Mouse (Mus musculus) ovary, postnatal 14 days (tissue): ENCODE results near the gene Ckap2l.

Experiments used
- DNase-seq: peaks from one replicate; pipeline ENCODE4 v3.0.0; 2022; ENCODE audit warnings: low spot score

Ckap2l gene

DNA sequence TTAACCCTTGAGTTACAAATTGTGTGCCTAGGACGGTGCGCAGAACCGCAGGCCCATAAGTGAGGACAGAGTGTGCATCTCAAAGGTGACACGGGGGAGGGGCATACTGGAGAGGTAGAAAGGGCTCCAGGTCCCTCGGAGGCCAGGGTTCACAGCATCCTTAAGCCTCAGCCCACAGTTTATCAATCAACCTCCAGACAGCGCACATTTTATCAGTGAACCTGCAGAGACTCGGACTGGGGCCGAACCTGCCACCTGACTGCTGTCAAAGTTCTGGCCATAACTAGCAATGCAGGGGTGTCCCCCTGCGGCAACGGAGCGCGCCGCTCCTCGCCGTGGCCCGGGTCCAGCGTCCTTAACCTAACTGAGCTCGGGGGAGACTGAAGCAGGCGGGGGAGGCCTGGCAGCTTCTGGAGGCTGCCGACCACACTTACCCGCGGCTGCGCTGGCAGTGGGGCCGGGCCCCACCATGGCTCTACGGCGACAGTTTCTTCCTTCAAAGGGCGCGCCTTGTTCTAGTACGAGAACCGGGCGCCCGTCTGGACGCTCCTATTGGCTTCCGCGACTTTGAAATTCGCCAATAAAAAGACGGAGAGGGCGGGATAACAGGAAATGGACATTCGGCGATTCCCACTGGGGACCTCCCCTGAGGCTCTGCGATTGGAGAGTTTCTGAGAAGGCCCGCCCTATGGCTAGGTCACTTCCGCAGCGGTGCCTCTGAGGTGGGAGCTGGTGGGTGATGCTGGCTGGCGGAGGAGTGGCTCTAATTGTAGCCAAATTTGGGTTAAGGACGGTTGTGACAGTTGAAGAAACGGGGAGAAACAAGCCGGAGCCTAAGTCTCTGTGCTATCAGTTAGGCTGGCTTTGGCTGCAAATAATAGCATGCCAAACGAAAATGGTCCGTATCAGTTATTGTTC, at the start of gene Ckap2l:
Gene Ckap2l (minus strand): TSS at position 542 of the 918 bp plus-strand sequence.
- peak; percentile 93 for DNase-seq

DNA sequence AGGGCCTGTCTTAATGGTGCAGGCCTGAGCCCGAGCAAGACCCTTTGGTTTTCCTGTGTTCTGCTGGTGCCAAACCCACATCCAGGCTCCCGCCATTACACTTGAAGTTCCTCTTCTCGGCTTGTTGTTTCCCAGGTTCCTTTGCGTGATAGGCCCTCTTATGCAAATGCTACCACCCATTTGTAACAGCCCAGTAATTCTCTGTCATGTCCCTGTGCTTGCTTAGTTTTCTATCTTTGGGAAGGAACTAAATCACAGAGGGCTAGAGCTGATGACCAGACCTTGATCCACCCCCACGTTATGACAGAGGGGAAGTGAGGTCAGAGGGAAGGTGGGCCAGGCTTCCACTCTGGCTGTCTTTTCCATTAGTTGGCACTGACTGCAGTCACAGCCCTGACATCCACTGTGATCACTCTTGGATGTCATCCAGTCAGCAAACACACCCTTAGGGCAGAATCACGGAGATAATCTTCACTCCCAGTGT, 41.2 kb upstream of the Ckap2l start:
- no peak for DNase-seq

DNA sequence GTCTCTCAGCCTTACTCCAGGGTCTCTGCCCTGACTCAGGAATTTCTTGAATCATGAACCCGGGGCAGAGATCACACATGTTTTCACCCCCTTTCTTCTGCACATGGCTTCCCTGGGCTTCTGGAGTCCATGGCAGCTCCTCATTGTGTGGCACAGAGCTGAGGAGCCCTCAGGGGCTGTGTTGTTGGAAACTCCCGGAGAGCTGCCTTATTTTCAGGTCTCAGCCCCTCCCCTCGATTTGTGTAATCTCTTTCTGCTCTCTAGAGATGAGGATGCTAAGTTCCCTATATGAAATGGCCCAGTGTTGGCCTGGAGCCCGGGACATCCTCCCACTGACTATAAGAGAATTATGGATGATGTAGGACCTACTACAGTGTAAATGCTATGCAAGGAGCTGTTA, 36.5 kb upstream of the Ckap2l start:
- DNase-seq, result no peak

DNA sequence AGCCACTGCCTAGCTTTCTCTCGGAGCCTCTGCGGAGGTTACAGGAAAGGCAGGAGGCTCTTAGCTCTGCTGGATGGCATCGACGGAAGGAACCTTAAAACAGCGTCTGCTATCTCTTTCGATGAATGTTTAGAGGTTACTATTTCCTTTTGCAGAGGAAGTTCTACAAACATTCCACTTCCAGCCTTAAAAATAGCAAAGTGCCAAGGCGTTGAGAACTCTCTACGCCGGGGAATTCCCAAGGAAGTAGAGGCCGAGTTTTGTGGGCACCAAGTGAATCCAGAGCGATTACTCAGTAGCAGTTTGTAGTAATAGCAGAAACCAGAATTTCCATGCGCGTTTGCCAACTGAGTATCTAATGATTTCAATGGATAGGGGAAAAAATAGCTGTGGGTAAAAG, 33.5 kb upstream of the Ckap2l start:
- no peak for DNase-seq

DNA sequence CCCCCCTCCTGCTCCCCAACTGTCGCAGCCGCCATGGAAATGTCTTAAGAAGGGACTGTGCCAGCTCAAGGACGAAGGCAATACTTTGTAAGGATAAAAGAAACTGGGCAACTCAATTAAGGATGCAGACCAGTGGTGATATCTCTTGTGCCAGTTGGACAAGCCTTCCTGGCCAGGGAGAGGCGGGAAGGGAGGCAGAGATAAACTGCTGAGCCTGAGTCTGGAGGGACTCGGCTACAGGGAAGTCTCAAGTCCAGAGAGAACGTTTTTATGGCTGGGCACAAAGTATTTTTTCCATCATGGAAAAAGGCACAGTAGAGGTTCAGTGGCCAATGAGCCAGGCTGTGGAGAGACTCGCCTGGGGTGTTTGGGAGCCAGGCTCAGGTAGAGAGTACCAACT, 33.0 kb upstream of the Ckap2l start:
- no peak for DNase-seq

DNA sequence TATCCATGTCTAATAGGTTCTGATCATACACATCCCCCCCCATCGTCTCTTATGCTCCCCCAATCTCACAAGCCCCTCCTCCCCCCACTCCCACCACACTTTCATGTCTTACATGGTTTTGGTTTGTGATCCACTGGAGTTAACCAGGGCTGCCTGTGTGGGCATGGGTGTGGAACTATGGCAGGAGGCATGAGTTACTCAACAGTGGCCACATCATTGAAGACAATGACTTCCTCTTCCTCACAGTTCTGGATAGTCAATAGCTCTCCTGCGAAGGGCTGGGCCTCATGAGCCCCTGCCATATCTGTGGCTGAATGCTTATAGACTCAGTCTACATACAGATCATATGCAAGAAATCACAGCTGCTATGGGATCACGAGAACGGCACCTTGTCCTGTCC, 31.2 kb upstream of the Ckap2l start:
- no peak for DNase-seq

DNA sequence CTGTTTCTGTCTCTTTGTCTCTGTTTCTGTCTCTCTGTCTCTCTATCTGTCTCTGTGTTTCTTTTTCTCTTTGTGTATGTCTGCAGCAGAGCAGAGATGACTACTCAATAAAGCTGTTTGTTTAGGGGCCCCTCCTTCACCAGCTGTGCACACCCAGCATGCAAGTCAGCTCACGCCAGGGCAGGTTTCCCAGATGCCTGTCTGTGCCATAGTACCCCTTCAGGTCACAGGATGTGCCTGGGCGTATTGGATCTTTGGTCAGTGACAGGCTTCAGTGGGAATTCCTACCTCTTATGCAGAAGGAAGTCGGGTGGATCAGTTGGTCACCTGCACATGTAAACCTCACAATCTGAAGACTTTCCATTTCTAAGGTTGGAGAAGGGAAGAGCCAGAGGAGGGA, 27.2 kb upstream of the Ckap2l start:
- no peak for DNase-seq

DNA sequence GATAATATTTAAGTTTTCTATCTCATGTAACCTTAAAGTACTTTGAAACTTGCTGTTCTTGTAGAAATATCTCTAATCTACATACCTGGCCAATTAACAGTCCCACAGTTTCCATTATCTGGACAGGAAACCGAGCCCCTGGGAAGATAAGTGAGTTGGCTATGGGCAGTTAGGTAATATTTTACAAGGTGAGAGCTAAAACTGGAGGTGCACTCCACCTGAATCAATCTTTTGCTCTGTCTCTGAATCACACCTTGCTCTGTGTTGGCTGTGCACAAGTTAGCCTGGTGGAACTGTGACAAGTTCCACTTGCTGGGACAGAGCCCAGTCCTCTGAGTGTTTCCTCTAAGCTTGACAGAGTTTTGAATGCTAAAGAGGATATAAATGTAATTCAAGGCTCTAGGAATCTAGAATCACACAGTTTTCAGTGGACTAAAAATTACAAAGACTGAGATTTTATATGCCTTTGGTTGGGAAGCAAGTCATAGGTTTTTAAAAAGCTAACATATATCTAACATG, 25.2 kb upstream of the Ckap2l start:
- DNase-seq, result no peak

DNA sequence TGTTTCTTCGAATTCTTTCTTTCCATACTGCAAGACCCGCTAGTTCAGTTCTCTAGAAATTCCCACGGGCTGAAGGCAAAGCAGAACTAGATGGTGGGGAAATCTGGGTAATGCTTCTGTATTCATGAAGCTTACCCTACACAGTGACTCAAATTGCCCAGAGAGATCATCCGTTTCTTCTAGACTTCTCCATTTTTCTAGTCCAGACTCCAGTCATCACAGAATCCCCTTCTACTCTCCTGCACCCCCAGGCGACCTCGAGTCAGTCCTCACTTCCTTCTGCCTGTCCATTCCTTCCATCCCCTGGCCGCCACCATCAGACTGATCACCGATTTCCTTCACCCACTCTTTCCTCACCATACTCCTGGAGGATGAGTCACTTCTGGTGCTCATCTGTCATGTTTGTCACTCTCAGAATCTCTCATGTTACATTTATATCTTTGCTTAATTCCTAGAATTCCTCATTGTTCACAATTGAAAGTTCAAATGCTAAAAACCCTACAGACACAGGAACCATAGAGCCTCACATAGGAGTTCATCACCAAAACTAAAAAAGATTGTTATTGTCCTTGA, 23.1 kb upstream of the Ckap2l start:
- DNase-seq, result no peak

DNA sequence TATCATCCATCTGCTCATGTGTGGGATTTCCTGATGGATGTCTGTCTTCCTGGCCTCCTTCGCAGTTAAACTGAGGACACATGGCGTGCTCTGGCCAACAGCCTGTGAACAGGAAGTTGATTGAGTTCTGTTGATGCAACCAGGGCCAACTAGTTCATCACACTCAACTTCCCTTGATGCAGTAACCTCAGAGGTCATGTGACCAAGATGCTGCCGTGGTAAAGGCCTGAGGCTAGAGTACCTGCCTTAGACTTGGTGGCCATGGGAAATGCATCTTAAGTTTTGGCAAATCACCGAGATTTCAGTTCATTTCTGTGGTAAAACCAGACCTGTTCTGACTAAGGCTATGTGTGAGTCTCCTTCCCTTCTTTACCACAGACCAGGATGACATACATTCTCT, 18.8 kb upstream of the Ckap2l start:
- DNase-seq, result no peak

DNA sequence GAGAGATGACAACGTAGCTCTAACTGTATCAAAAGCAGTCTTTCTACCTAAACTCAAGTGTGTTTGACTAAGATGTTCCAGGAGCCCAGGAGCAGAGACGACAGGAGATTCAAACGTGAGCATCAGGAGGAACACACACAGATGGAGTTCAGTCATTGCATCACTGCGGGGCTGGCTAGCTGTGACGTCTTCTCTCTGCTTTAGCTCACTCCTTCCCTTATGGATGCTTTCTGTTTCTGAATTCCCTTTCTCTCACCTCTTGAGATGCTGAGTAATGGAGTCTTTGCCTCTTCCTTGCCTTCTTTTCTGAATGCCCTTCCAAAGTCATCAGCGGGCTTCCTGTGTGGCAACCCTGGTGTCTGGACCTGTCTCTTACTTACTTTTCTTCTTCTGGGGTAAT, 17.9 kb upstream of the Ckap2l start:
- no peak for DNase-seq

DNA sequence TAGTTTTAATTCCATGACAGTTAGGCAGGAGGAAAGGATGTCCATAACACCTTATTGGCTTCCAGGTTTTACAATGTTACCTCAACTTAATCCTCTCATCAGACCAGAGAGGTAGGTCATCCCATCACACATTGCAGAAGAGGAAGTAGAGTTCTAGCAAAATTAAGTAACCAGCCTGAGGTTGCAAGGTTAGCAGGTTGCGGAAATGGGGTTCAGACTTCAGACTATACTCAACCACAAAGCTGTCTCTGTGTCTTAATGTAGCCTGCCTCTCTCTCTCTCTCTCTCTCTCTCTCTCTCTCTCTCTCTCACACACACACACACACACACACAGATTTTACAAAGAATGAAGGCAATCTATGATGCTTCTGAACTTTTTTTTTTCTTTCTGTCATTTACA, 16.9 kb upstream of the Ckap2l start:
- no peak for DNase-seq

DNA sequence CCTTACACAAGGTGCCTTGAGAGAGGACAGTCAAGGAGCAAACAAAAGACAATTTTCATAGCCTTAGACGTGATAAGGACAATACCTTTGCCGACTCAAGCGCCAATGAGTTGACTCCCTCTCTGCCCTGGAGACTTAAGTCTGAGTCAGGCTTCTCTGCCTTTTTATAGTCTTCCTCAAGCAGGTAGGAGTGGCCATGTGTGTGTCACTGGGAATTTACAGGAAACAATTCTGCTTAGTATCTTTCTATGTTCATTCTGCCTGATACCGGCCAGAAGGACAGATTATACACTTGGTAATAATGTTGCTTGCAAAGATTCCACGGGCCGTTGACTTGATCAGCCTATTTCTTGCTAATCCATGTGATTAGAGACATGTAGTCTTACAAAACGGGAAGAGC, 12.8 kb upstream of the Ckap2l start, which contains the start of gene Il1a:
Gene Il1a (minus strand): TSS at position 137 of the 400 bp plus-strand sequence.
- no peak for DNase-seq

DNA sequence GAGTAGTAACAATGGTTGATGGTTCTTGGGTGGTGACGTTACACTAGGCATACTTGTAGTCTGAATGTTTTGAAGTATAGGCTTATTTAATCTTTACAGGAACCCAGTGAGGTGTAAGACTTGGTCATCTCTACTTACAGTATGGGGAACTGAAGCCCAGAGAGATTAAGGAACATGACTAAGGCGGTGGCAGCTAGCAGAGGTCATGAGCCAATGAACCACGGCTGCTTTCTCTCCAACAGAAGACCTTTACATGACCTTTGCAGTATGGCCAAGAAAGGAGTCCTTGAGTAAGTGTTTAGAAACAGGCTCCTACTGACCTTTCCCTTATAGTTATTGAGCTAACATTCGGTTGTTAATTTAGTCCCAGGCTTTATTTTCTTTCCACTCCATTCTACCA, 9.0 kb upstream of the Ckap2l start:
- DNase-seq, result no peak

DNA sequence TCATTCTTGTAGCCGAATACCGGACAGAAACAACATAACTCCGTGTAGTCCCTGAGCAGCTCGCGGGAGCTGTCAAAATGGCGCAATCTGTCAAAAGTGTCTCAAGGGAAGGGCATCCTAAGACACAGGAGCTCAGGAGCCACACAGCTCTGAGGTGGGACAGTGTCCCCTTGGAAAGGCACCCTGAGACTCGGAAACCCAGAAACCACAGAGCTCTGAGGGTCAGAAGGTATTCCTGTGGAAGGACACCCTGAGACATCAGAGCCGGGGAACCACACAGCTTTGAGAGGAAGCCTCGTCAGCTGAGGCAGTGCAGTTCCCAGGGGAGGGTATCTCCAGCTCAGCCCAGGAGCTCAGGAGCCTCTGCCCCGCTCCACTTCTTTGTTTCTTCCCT, 574 bp upstream of the Ckap2l start:
- DNase-seq, result no peak

DNA sequence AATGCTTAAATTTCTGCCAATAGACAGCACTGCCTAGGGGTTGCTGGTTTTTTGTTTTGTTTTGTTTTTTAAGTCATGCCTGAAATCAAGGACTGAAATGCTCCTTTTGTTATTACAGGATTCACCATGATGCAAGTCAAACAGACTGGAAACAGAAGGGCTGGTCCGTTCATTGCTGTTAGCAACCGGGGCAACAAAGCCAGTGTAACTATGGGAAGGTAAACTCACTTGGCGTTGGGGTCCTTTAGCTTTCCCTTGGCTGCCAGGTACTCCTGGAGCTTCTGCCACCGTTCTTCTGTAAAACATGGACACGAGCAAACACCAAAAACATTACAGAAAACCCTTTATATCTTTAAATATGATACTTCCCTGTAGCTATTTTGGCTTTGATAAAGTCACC, 926 bp downstream of the Ckap2l start:
- DNase-seq, result no peak

DNA sequence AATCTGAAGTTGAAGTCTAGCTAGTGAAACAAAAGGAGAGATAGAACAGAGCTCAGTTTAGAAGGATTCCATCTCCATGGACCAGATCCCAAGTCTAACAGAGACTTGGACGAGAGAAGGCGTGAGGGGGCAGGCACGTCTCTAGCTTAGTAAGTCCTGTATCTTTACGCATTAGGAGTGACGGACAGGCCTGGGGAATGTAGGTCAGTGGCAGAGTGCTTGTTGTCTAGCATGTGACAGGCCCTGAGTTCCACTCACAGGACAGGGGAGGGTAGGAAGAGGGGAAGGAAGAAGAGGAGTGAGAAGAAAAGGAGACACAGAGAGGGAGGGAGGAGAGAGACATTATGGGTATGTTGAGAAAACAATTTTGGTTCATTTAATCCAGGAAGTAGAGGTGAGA, 1.9 kb downstream of the Ckap2l start:
- no peak for DNase-seq

DNA sequence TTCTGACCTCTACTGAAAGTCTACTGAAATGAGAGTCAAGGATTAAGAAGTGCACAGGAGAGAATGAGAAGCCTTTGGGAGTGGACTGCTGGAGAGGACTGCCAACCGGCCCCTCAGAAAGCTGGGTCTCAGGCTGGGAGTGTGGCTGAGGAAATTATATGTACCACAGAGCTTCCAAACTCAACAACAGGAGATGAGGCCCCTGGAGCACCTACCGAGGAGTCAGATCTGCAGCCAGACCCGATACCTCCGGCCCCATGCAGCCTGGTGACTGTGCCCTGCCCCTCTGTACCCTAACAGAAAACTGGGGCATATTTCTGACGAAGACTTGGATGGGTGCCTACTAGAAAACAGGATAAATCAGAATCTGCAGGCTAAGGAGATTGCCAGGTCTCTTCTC, 23.2 kb downstream of the Ckap2l start:
- no peak for DNase-seq

DNA sequence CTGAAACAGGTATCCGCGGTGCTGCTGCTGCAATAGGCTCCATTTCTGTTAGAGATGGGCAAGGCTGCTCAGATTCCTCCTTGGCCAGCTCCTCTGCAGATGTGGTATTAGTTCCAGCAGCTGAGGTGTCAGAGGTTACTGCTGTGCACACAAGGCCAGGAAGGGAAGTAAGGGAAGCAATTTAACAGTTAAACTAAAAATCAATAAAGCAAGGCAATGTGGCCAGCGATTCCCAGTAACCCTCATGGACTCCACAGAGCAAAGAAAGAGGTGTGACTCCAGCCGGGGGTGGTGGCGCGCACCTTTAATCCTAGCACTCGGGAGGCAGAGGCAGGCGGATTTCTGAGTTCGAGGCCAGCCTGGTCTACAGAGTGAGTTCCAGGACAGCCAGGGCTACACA, 26.4 kb downstream of the Ckap2l start:
- no peak for DNase-seq

DNA sequence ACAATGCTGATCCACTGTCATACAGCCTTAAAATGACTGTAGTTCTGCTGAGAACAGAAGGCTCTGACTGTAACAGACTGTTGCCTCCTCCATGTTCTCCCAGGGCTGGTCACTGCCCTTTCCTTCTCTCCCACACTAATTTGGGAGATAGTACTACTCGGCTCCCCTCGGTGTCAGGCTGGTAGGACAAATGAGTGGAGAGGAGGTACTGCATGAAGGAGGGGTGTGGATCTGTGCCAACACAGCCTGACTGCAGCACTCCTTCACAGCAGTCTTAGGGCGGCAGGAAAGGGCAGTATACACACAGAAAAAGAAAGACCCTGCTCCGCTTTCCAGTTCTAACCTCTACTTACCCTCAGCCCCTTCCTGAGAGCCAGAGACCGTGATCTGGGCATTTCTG, 27.0 kb downstream of the Ckap2l start:
- DNase-seq, result no peak

DNA sequence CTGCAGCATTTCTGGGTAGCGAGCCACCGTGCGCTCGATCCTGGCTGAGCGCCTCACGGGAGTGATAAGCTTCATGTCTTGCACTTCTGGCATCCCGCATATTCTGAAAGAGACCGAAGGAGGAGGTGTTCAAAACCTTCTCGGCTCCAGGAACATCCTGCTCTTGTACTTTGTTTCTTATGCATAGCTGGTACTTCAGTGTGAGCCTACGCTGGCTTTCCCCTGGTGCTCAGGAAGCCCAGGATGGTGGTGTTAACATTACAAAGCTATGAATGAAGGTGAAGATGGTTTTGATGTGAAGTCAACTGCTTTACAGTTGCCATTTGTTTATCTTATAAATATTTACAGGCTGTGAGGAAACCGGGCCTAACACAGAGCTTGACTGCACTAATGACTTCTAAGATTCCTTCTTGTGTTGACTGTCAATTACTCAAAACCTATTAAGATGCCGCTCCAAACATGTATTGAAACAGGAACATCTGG, 27.8 kb downstream of the Ckap2l start:
- DNase-seq, result no peak

DNA sequence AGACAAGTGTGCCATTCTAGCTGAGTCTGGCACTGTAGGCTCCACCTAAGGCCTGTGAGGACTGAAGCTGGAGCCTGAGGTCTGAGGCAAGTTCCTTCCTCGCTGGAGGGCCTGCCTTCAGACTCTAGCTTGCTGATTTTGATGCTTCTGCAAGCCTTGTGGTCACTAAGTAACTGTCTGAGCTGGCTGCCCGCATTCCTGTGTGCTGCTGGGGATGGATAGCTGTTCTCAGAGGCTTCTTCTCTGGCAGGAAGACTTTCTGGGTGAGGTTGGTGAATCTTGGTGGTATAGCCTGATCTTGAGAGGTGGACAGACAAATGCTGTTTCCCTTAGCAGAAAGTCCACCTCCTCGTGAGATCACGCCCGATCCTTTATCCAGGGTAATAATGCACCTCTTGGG, 29.3 kb downstream of the Ckap2l start:
- no peak for DNase-seq

DNA sequence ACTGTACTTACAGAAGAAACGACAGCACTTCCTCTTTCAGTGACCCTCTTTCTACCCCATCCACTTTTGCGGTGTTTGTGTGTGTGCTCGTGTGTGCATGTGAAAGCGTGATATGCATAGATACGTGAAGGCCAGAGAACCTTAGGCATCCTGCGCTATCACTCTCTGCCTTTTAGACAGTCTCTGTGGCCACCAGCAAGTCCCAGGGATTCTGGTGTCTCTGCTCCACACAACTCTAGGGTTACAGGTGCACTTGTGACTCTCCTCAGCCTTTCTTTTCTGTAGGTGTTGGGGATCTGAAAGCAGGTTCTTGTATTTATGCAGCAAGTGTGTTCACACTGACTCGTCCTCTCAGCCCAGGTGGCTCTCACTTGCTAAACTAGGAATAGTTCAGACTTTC, 31.7 kb downstream of the Ckap2l start:
- no peak for DNase-seq
